Mouse (Mus musculus): ENCODE measurements around the gene Kcnk6.

- no peak for TF ChIP-seq CTCF (IDR thresholded peaks at IDR 0.05; ENCODE audit: low read depth)
- TF ChIP-seq EP300 (IDR thresholded peaks at IDR 0.05; ENCODE audit: low read depth), result no peak
Measured at GRCm38 (mm10) chr7:29271687-29272465, 39.6 kb upstream of the Kcnk6 start.

Data from liver, postnatal 0 days (tissue).